Mouse (Mus musculus) adrenal gland (tissue): ENCODE data around the gene Kdm6b.

Experiments
- intact Hi-C: fragments of 180-260 bp; cut with DNase I; formaldehyde crosslinking; loops from one replicate; pipeline ENCODE4 v1.15.1; 2025
- long read RNA-seq, 2 experiments: library from polyadenylated mRNA; unstranded; transcript quantifications; one replicate each; pipeline ENCODE4 v2.0.0; 2020; ENCODE audit warnings: borderline replicate concordance in 1 of 2; ENCODE audit not compliant: insufficient replicate concordance in 1 of 2

Gene Kdm6b
- long read RNA-seq, experiment 1, partial matches to known transcripts, result 2 of 18 reads
- long read RNA-seq, experiment 1, other reads (novel, unspliced or antisense), result 16 of 18 reads
- long read RNA-seq, experiment 2, partial matches to known transcripts, result 0 of 5 reads
- long read RNA-seq, experiment 2, other reads (novel, unspliced or antisense), result 2 of 5 reads

GRCm38 (mm10) chr11:69413221-69414181 is at the start of gene Kdm6b:
TSS of gene Kdm6b (minus strand) at chr11:69413675.
- intact Hi-C loops, result loop anchor here (10.0 kb wide), 1 partner anchor 319 kb away; the partner anchor contains the start of gene Per1

GRCm38 (mm10) chr11:69461568-69461967 is 48.1 kb upstream of the Kdm6b start:
- intact Hi-C loops, result no loop called here

- intact Hi-C loops, result no loop called here
Measured at GRCm38 (mm10) chr11:69459883-69460282, 46.4 kb upstream of the Kdm6b start.

GRCm38 (mm10) chr11:69457006-69457579 is 43.6 kb upstream of the Kdm6b start:
- intact Hi-C loops, result no loop called here

- intact Hi-C loops, result no loop called here
Measured at GRCm38 (mm10) chr11:69452114-69452867, 38.8 kb upstream of the Kdm6b start.

- intact Hi-C loops, result no loop called here
Measured at GRCm38 (mm10) chr11:69447299-69447698, 33.8 kb upstream of the Kdm6b start.

- intact Hi-C loops, result no loop called here
Measured at GRCm38 (mm10) chr11:69443328-69443727, 29.9 kb upstream of the Kdm6b start.

- intact Hi-C loops, result no loop called here
Measured at GRCm38 (mm10) chr11:69437291-69437690, 23.8 kb upstream of the Kdm6b start.

- intact Hi-C loops, result loop anchor here (2.0 to 5.0 kb wide), 3 partner anchors 32 to 166 kb away; no protein-coding TSS in a partner anchor
Measured at GRCm38 (mm10) chr11:69433189-69433588, 19.7 kb upstream of the Kdm6b start.

- intact Hi-C loops, result loop anchor here (2.0 to 5.0 kb wide), 3 partner anchors 32 to 165 kb away; no protein-coding TSS in a partner anchor
Measured at GRCm38 (mm10) chr11:69432640-69432982, 19.1 kb upstream of the Kdm6b start.

GRCm38 (mm10) chr11:69431829-69432639 is 18.6 kb upstream of the Kdm6b start:
- intact Hi-C loops, result loop anchor here (2.0 to 5.0 kb wide), 3 partner anchors 31 to 165 kb away; no protein-coding TSS in a partner anchor

GRCm38 (mm10) chr11:69430631-69431030 is 17.2 kb upstream of the Kdm6b start:
- intact Hi-C loops, result loop anchor here (5.0 kb wide), 1 partner anchor 163 kb away; no protein-coding TSS in a partner anchor

GRCm38 (mm10) chr11:69429313-69429712 is 15.8 kb upstream of the Kdm6b start:
- intact Hi-C loops, result no loop called here

GRCm38 (mm10) chr11:69428751-69429150 is 15.3 kb upstream of the Kdm6b start:
- intact Hi-C loops, result no loop called here

GRCm38 (mm10) chr11:69426246-69426645 is 12.8 kb upstream of the Kdm6b start:
- intact Hi-C loops, result no loop called here

- intact Hi-C loops, result no loop called here
Measured at GRCm38 (mm10) chr11:69423885-69424284, 10.4 kb upstream of the Kdm6b start.

- intact Hi-C loops, result no loop called here
Measured at GRCm38 (mm10) chr11:69422842-69423241, 9.4 kb upstream of the Kdm6b start.

- intact Hi-C loops, result no loop called here
Measured at GRCm38 (mm10) chr11:69421131-69421977, 7.9 kb upstream of the Kdm6b start.

- intact Hi-C loops, result no loop called here
Measured at GRCm38 (mm10) chr11:69420554-69421000, 7.1 kb upstream of the Kdm6b start.
